Mouse (Mus musculus) liver, postnatal 0 days (tissue): ENCODE measurements at regions not wholly inside any gene's neighbourhood (a gene's known extent, or its start where the extent isn't known, plus 50 kb on each side); places are given as distances from the start of the nearest gene placed in this dataset.

ENCODE experiments used
- ATAC-seq: fragments of 200-750 bp; cut with Nextera tagmentation; 2 replicates; pipeline ENCODE4 v1.8.0; 2017; ENCODE audit warnings: mild to moderate bottlenecking, moderate library complexity
- DNase-seq: peaks from one replicate; pipeline ENCODE4 v3.0.0-alpha.2; 2016
- H3K27ac ChIP-seq: fragments of 300-500 bp; sonication (generic); 2 replicates; pipeline ENCODE4 v1.5.1; 2014; ENCODE audit warnings: antibody characterized with exemption, moderate library complexity, mild to moderate bottlenecking, low read depth
- H3K27me3 ChIP-seq: fragments of 300-500 bp; sonication (generic); 2 replicates; pipeline ENCODE4 v1.6.1; 2014; ENCODE audit warnings: low read length, control low read depth, mixed read lengths; ENCODE audit not compliant: insufficient read depth
- H3K36me3 ChIP-seq: fragments of 300-500 bp; sonication (generic); replicated peaks from 2 replicates; pipeline ENCODE4 v1.6.1; 2014; ENCODE audit warnings: mild to moderate bottlenecking, control low read depth, low read length, moderate library complexity, mixed read lengths; ENCODE audit not compliant: insufficient read depth
- H3K4me1 ChIP-seq: fragments of 300-500 bp; sonication (generic); 2 replicates; pipeline ENCODE4 v1.6.1; 2014; ENCODE audit warnings: antibody characterized with exemption, mild to moderate bottlenecking, control low read depth; ENCODE audit not compliant: insufficient read depth
- H3K4me2 ChIP-seq: fragments of 300-500 bp; sonication (generic); 2 replicates; pipeline ENCODE4 v1.6.1; 2014; ENCODE audit warnings: low read depth, mild to moderate bottlenecking, low read length, moderate library complexity, mixed read lengths
- H3K4me3 ChIP-seq: fragments of 300-500 bp; sonication (generic); 2 replicates; pipeline ENCODE4 v1.5.1; 2014; ENCODE audit warnings: low read depth, low read length
- H3K9ac ChIP-seq: fragments of 300-500 bp; sonication (generic); replicated peaks from 2 replicates; pipeline ENCODE4 v1.6.1; 2014; ENCODE audit warnings: mild to moderate bottlenecking, moderate library complexity
- H3K9me3 ChIP-seq: fragments of 300-500 bp; sonication (generic); 2 replicates; pipeline ENCODE4 v1.6.1; 2016; ENCODE audit warnings: mild to moderate bottlenecking, control low read depth, low read length, mixed read lengths
- CTCF ChIP-seq: sonication (generic); IDR thresholded peaks from 2 replicates; pipeline ENCODE4 v1.5.1; 2016; ENCODE audit warnings: antibody characterized with exemption, low read depth
- EP300 ChIP-seq: IDR thresholded peaks from 2 replicates; pipeline ENCODE4 v1.6.1; 2016; ENCODE audit warnings: antibody characterized with exemption, low read depth, mild to moderate bottlenecking
- WGBS: fragments of 180-500 bp; shearing (Covaris S2); extraction: QIAGEN DNeasy Blood & Tissue Kit; methylation state at CpG from one replicate; pipeline ENCODE4 v1.1.7; 2014; ENCODE audit not compliant: insufficient replicate concordance; 5-methylcytosine and 5-hydroxymethylcytosine counted together

GRCm38 (mm10) chr7:142835319-142835718, 92.1 kb upstream of the Ins2 start:
- Histone ChIP-seq H3K27ac (no peak overlapping the region), H3K4me3 (no peak overlapping the region), H3K36me3 (no peaks in the 10 kb centered on the region), H3K9ac (no peak overlapping the region), H3K27me3 (no peaks in the 10 kb centered on the region), H3K9me3 (no peaks in the 10 kb centered on the region), H3K4me1 (no peaks in the 10 kb centered on the region), H3K4me2 (no peak overlapping the region)
- ATAC-seq (no peak), DNase-seq (no peak)
- 68% methylated on average over 1 of the region's 1 CpGs for WGBS
- TF ChIP-seq EP300 (no peak), CTCF (no peak)

GRCm38 (mm10) chr7:142830969-142831673, 87.9 kb upstream of the Ins2 start:
- Histone ChIP-seq H3K27me3 (no peaks in the 10 kb centered on the region), H3K9ac (no peak overlapping the region), H3K9me3 (no peaks in the 10 kb centered on the region), H3K4me1 (no peaks in the 10 kb centered on the region), H3K36me3 (no peaks in the 10 kb centered on the region), H3K4me2 (no peak overlapping the region), H3K27ac (no peak overlapping the region), H3K4me3 (no peak overlapping the region)
- ATAC-seq (no peak), DNase-seq (no peak)
- TF ChIP-seq EP300 (no peak), CTCF (no peak)
- 32% methylated on average over 2 of the region's 2 CpGs for WGBS

- TF ChIP-seq CTCF (no peak), EP300 (no peak)
- no peaks in the 10 kb centered on the region for H3K27me3 ChIP-seq
- 67% methylated on average over 4 of the region's 4 CpGs for WGBS
- DNase-seq (no peak), ATAC-seq (no peak)
- no peaks in the 10 kb centered on the region for H3K9me3 ChIP-seq
- H3K9ac ChIP-seq = no peak overlapping the region
- no peaks in the 10 kb centered on the region for H3K36me3 ChIP-seq
- H3K4me2 ChIP-seq = no peak overlapping the region
- no peak overlapping the region for H3K27ac ChIP-seq
- no peak overlapping the region for H3K4me3 ChIP-seq
- no peaks in the 10 kb centered on the region for H3K4me1 ChIP-seq
Observed at GRCm38 (mm10) chr7:142810711-142811110, 67.5 kb upstream of the Ins2 start.

- H3K9ac ChIP-seq = no peak overlapping the region
- H3K9me3 ChIP-seq = no peaks in the 10 kb centered on the region
- no peaks in the 10 kb centered on the region for H3K27me3 ChIP-seq
- no peaks in the 10 kb centered on the region for H3K4me1 ChIP-seq
- 21% methylated on average over 6 of the region's 6 CpGs for WGBS
- no peak overlapping the region for H3K27ac ChIP-seq
- TF ChIP-seq CTCF (peak; percentile 76), EP300 (no peak)
- DNase-seq = peak; percentile 51
- no peaks in the 10 kb centered on the region for H3K36me3 ChIP-seq
- no peak overlapping the region for H3K4me3 ChIP-seq
- no peak for ATAC-seq
- no peak overlapping the region for H3K4me2 ChIP-seq
Observed at GRCm38 (mm10) chr7:142799424-142799823, 56.2 kb upstream of the Ins2 start.

GRCm38 (mm10) chr7:142794481-142794880, 51.3 kb upstream of the Ins2 start:
- H3K4me2 ChIP-seq = no peak overlapping the region
- no peak overlapping the region for H3K4me3 ChIP-seq
- no peaks in the 10 kb centered on the region for H3K9me3 ChIP-seq
- TF ChIP-seq EP300 (no peak), CTCF (no peak)
- no peaks in the 10 kb centered on the region for H3K36me3 ChIP-seq
- no peak overlapping the region for H3K9ac ChIP-seq
- 60% methylated on average over 2 of the region's 2 CpGs for WGBS
- H3K4me1 ChIP-seq = no peaks in the 10 kb centered on the region
- no peak for ATAC-seq
- H3K27ac ChIP-seq = no peak overlapping the region
- no peaks in the 10 kb centered on the region for H3K27me3 ChIP-seq
- DNase-seq = no peak
